Mouse (Mus musculus): ENCODE measurements around the gene Tspan3.
A peak's percentile ranks its signal among the peaks of the same experiment; 100 is the strongest.

Gene Tspan3

DNA sequence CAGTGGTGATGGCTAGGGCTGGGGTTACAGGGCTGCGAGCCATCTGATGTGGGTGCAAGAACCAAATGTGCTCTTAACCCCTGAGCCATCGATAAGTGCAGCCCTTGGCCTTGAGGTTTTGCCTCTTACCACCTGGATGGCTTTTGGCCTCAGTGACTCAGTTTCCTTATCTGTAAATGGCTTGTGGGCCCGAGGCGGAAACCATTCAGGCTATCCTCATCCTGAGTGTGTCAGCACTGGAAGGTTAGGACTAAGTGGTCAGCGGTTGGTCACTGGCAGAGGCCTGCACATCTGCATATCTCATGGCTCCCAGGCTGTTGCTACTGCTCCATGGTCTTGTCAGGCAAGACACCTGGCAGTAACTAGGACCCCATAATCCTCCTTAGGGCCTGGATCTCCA lies 47.2 kb downstream of the Tspan3 start:
- DNase-seq (ENCODE audit: low read depth, low spot score), result no peak

DNA sequence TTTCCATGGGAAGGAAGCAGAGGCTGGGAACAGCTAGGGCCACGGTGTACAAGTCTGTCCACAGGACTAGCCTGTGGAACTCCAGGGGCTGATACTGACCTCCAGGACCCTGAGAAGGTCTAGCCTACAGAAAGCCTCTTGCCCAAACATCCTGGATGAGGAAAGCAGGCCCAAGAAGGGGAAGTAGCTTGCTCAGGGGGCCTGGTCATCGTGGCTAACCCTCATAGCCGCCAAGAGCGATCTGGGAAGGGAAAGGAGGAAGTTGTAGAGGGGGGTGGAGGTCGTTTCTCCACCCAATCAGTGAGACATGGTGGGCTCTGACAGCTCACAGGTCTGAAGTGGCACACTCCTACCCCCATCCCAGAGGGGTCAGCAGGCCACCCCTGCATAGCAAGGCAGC lies 57.1 kb downstream of the Tspan3 start:
- no peak for DNase-seq (ENCODE audit: low read depth, low spot score)

GRCm38 (mm10) chr9:56107527-56107926 lies 57.8 kb downstream of the Tspan3 start:
- DNase-seq (ENCODE audit: low read depth, low spot score), result no peak

GRCm38 (mm10) chr9:56106274-56107072 lies 58.8 kb downstream of the Tspan3 start:
- DNase-seq (ENCODE audit: low read depth, low spot score), result no peak

DNA sequence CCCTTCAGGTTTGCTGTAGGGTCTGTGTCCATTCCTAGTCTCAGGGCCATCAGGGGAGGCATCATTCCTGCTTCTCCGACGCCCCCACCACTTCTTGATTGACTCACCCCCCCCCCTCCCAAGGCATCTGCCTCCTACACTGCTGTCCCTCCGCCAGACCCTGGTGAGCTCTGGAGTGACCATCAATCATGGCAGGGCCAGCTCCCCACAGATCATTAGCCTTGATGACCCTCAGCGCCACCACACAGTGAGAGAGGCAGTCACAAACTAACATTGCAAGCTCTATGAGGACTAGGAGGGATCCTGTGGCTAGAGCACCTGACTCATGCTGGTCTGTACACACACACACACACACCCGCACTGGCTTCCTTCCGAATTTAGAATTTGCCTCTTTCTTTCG lies 60.4 kb downstream of the Tspan3 start:
- no peak for DNase-seq (ENCODE audit: low read depth, low spot score)

DNA sequence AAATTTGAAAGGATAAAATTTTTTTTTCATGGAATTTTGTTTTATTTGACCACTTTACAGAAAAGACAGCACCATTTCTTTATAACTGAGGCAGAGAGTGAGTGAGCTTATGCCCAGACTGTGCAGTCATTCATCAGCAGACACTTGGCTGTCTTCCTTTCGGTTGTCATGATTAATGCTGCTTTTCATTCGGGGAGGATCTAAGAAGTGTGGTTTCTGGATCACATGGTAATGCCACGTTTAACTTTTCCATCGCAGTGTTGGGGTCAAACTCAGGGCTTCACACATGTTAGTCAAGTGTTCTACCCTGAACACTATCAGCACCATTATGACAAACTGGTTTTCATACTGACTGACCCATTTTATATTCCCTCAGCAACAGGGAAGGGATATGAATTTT lies 64.3 kb downstream of the Tspan3 start:
- no peak for DNase-seq (ENCODE audit: low read depth, low spot score)

- no peak for DNase-seq (ENCODE audit: low read depth, low spot score)
Measured at GRCm38 (mm10) chr9:56100041-56100522, 65.2 kb downstream of the Tspan3 start.

DNA sequence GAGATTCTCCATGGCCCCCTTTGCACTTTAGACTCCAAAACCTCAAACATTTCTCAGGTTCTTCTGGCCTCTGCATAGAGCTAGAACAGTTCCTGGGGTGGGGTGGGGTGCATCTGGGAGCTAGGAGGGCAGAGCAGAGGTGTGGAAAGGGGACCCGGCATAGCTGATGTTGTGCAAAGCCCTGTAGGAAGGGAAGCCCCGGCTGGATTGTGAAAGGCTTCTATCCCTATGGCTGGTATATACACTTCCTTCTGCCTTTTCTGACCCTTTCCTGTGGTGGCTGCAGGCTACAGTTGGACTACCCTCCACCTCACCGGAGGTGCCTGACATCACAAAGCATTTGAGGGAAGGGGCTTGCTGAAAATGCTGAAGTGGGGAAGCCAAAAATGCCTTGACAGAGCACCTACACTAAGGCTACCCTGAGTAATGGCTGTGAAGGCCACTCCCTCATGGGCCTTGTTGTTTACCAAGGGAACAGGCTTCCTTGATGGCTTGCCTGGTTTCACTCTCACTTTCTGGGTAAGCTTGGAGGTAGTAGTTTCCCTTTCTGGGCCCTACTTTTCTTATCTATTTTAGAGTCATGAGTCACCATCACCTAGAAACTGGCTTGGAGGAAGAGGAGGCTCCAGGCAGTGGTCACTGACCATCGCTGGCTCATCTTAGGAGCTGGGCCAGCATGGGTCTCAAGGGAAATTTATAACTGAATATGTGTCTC lies 67.5 kb downstream of the Tspan3 start:
- DNase-seq (ENCODE audit: low read depth, low spot score), result no peak

DNA sequence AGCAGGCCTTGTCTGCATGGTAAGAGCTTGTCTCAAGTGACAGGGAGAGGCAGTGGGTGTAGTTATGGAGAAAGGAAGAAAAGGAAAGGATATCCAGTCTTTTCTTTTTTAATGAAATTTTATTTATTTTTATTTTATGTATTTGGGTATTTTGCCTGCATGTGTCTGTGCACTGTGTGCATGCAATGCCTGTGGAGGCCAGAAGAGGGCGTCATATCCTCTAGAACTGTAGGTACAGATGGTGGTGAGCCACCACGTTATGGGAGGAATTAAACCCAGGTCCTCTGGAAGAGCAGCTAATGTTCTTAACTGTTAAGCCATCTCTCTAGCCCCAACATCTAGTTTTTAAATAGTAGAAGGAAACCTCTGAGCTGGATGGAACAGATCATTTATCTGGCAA lies 73.2 kb downstream of the Tspan3 start:
- no peak for DNase-seq (ENCODE audit: low read depth, low spot score)

DNA sequence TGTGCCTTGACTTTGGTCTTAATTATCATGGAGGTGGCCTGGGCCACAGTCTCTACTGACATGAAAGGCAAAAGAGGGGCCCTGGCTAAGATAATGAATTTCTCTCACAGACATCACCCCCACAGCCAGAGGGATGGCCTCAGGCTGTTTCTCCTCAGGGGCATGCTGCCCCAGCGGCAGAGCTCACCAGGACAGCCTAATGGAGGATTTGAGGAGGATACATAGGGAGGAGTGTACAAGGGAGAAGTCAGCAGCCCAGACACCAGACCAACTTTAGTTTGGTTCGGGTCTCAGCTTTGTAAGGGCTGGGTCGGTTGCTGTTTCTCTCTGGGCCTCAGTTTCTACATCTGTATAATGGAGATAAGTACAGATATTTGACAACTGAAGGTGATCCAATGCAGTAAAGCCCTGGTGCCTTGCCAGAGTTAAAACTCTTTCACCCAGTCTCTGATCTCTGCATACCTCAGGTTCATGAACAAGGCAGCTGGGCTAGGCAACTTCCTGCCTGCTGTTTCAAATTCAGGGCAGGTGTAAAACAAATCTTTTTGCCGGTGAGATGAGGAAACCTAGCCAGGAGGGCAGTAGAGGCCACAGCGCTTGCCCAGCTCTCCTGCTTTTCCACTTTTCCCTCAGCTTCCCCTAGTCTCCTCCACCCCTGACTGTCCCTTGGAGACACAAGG lies 74.6 kb downstream of the Tspan3 start:
- DNase-seq (ENCODE audit: low read depth, low spot score), result no peak

GRCm38 (mm10) chr9:56089778-56090520 lies 75.3 kb downstream of the Tspan3 start, which contains the start of gene Pstpip1:
TSS of gene Pstpip1 (plus strand) at chr9:56089962.
- peak; percentile 38 for DNase-seq (ENCODE audit: low read depth, low spot score)

DNA sequence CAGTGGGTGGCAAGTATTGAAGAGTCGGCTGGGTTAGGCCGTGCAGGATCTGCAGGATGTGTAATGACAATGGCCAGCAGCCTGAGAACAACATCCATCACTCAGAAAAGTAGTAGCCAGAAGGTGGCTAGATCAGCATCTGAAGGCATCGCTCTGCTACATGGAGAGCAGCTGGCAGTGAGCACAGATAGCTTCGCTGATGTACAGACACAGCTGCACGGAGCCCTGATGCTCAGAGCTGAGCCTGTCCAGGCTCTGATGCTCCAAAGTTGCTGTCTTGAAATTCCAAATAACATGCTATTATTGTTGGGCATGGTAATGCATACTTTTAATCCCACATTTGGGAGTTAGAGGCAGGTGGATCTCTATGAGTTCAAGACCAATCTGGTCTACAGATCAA lies 78.8 kb downstream of the Tspan3 start:
- no peak for DNase-seq (ENCODE audit: low read depth, low spot score)

All from WW6 (cell line).